Mouse (Mus musculus): ENCODE data around the gene Ttc38. TPM values are rescaled to one million over a fixed set of nuclear protein-coding genes. Genes with fewer than 3 reads are reported as not detected.

Ttc38 gene
- polyA plus RNA-seq, 1 experiment from 2014 or later: 8.6 TPM

GRCm38 (mm10) chr15:85807404-85807803, 24.7 kb upstream of the Ttc38 start:
- Histone ChIP-seq H3K4me3 (ENCODE audit: low read depth, low read length) (no peak overlapping the region), H3K9me3 (ENCODE audit: control insufficient read depth) (no peaks in the 10 kb centered on the region), H3K9ac (ENCODE audit: low read depth, low read length) (no peak overlapping the region), H3K36me3 (ENCODE audit: control insufficient read depth, insufficient read depth) (peaks cover 9% of the 10 kb centered on the region; the same call in 1 of the 2 replicates), H3K27me3 (replicated peaks; ENCODE audit: control insufficient read depth, insufficient read depth, low read length) (no peaks in the 10 kb centered on the region), H3K4me1 (replicated peaks; ENCODE audit: control insufficient read depth, insufficient read depth, low read length) (0 out of 2 replicates have a peak, but pooled peaks cover 6% of the 10 kb centered on the region), H3K27ac (ENCODE audit: low read depth, low read length) (no peak overlapping the region), H3K4me2 (replicated peaks; ENCODE audit: low read depth) (no peak overlapping the region)
- ATAC-seq: no peak
- WGBS: 89% methylated on average over 4 of the region's 4 CpGs
- TF ChIP-seq CTCF (IDR thresholded peaks at IDR 0.05; ENCODE audit: low read depth): no peak

GRCm38 (mm10) chr15:85808031-85808430, 24.1 kb upstream of the Ttc38 start:
- no peak for ATAC-seq
- H3K27me3 ChIP-seq (replicated peaks; ENCODE audit: control insufficient read depth, insufficient read depth, low read length): no peaks in the 10 kb centered on the region
- H3K4me2 ChIP-seq (replicated peaks; ENCODE audit: low read depth): no peak overlapping the region
- peaks cover 7% of the 10 kb centered on the region; the same call in 1 of the 2 replicates for H3K36me3 ChIP-seq (ENCODE audit: control insufficient read depth, insufficient read depth)
- 82% methylated on average over 6 of the region's 6 CpGs for WGBS
- H3K27ac ChIP-seq (ENCODE audit: low read depth, low read length): no peak overlapping the region
- H3K9ac ChIP-seq (ENCODE audit: low read depth, low read length): no peak overlapping the region
- 0 out of 2 replicates have a peak, but pooled peaks cover 6% of the 10 kb centered on the region for H3K4me1 ChIP-seq (replicated peaks; ENCODE audit: control insufficient read depth, insufficient read depth, low read length)
- no peak overlapping the region for H3K4me3 ChIP-seq (ENCODE audit: low read depth, low read length)
- no peak for TF ChIP-seq CTCF (IDR thresholded peaks at IDR 0.05; ENCODE audit: low read depth)
- no peaks in the 10 kb centered on the region for H3K9me3 ChIP-seq (ENCODE audit: control insufficient read depth)

GRCm38 (mm10) chr15:85808434-85808833, 23.7 kb upstream of the Ttc38 start:
- H3K4me3 ChIP-seq (ENCODE audit: low read depth, low read length): no peak overlapping the region

GRCm38 (mm10) chr15:85809091-85809490, 23.0 kb upstream of the Ttc38 start:
- ATAC-seq: no peak
- H3K4me3 ChIP-seq (ENCODE audit: low read depth, low read length): no peak overlapping the region
- WGBS: 83% methylated on average over 12 of the region's 12 CpGs
- no peaks in the 10 kb centered on the region for H3K9me3 ChIP-seq (ENCODE audit: control insufficient read depth)
- no peaks in the 10 kb centered on the region for H3K27me3 ChIP-seq (replicated peaks; ENCODE audit: control insufficient read depth, insufficient read depth, low read length)
- no peak overlapping the region for H3K4me2 ChIP-seq (replicated peaks; ENCODE audit: low read depth)
- no peak overlapping the region for H3K9ac ChIP-seq (ENCODE audit: low read depth, low read length)
- 0 out of 2 replicates have a peak, but pooled peaks cover 6% of the 10 kb centered on the region for H3K4me1 ChIP-seq (replicated peaks; ENCODE audit: control insufficient read depth, insufficient read depth, low read length)
- TF ChIP-seq CTCF (IDR thresholded peaks at IDR 0.05; ENCODE audit: low read depth): no peak
- no peak overlapping the region for H3K27ac ChIP-seq (ENCODE audit: low read depth, low read length)
- H3K36me3 ChIP-seq (ENCODE audit: control insufficient read depth, insufficient read depth): peaks cover 7% of the 10 kb centered on the region; the same call in 1 of the 2 replicates

More at GRCm38 (mm10) chr15:85808434-85808833, 23.7 kb upstream of the Ttc38 start:
- H3K4me1 ChIP-seq (replicated peaks; ENCODE audit: control insufficient read depth, insufficient read depth, low read length): 0 out of 2 replicates have a peak, but pooled peaks cover 6% of the 10 kb centered on the region
- peak; percentile 42 for TF ChIP-seq CTCF (IDR thresholded peaks at IDR 0.05; ENCODE audit: low read depth)
- ATAC-seq: no peak
- H3K27me3 ChIP-seq (replicated peaks; ENCODE audit: control insufficient read depth, insufficient read depth, low read length): no peaks in the 10 kb centered on the region
- H3K4me2 ChIP-seq (replicated peaks; ENCODE audit: low read depth): no peak overlapping the region
- peaks cover 7% of the 10 kb centered on the region; the same call in 1 of the 2 replicates for H3K36me3 ChIP-seq (ENCODE audit: control insufficient read depth, insufficient read depth)
- no peak overlapping the region for H3K27ac ChIP-seq (ENCODE audit: low read depth, low read length)
- WGBS: 64% methylated on average over 8 of the region's 8 CpGs
- no peak overlapping the region for H3K9ac ChIP-seq (ENCODE audit: low read depth, low read length)
- H3K9me3 ChIP-seq (ENCODE audit: control insufficient read depth): no peaks in the 10 kb centered on the region

- H3K4me3 ChIP-seq (ENCODE audit: low read depth, low read length): peak overlapping the region; percentile 74
- no peak for TF ChIP-seq CTCF (IDR thresholded peaks at IDR 0.05; ENCODE audit: low read depth)
Observed at GRCm38 (mm10) chr15:85810462-85810805, 21.7 kb upstream of the Ttc38 start.

GRCm38 (mm10) chr15:85810806-85811521, 21.1 kb upstream of the Ttc38 start:
- peak overlapping the region; percentile 81 for H3K9ac ChIP-seq (ENCODE audit: low read depth, low read length)
- no peaks in the 10 kb centered on the region for H3K27me3 ChIP-seq (replicated peaks; ENCODE audit: control insufficient read depth, insufficient read depth, low read length)
- 2% methylated on average over 36 of the region's 36 CpGs for WGBS

More at GRCm38 (mm10) chr15:85810462-85810805, 21.7 kb upstream of the Ttc38 start:
- ATAC-seq: no peak
- H3K4me2 ChIP-seq (replicated peaks; ENCODE audit: low read depth): peak overlapping the region; percentile 87
- H3K36me3 ChIP-seq (ENCODE audit: control insufficient read depth, insufficient read depth): peaks cover 7% of the 10 kb centered on the region; the same call in 1 of the 2 replicates
- WGBS: 51% methylated on average over 5 of the region's 5 CpGs
- H3K9ac ChIP-seq (ENCODE audit: low read depth, low read length): peak overlapping the region; percentile 81; the same call in 1 of the 2 replicates
- no peaks in the 10 kb centered on the region for H3K27me3 ChIP-seq (replicated peaks; ENCODE audit: control insufficient read depth, insufficient read depth, low read length)
- 0 out of 2 replicates have a peak, but pooled peaks cover 6% of the 10 kb centered on the region for H3K4me1 ChIP-seq (replicated peaks; ENCODE audit: control insufficient read depth, insufficient read depth, low read length)
- H3K9me3 ChIP-seq (ENCODE audit: control insufficient read depth): no peaks in the 10 kb centered on the region
- peak overlapping the region; percentile 91; the same call in 1 of the 2 replicates for H3K27ac ChIP-seq (ENCODE audit: low read depth, low read length)

More at GRCm38 (mm10) chr15:85810806-85811521, 21.1 kb upstream of the Ttc38 start:
- Histone ChIP-seq H3K4me3 (ENCODE audit: low read depth, low read length) (peak overlapping the region; percentile 74), H3K27ac (ENCODE audit: low read depth, low read length) (peak overlapping the region; percentile 91), H3K36me3 (ENCODE audit: control insufficient read depth, insufficient read depth) (peaks cover 7% of the 10 kb centered on the region; the same call in 1 of the 2 replicates), H3K9me3 (ENCODE audit: control insufficient read depth) (no peaks in the 10 kb centered on the region), H3K4me2 (replicated peaks; ENCODE audit: low read depth) (peak overlapping the region; percentile 87), H3K4me1 (replicated peaks; ENCODE audit: control insufficient read depth, insufficient read depth, low read length) (0 out of 2 replicates have a peak, but pooled peaks cover 6% of the 10 kb centered on the region)
- ATAC-seq: peak; percentile 78
- TF ChIP-seq CTCF (IDR thresholded peaks at IDR 0.05; ENCODE audit: low read depth): peak; percentile 56
